Mouse (Mus musculus) stomach, embryonic 14.5 days (tissue): Measurements from ENCODE around the gene Mrpl52. TPM values are rescaled to one million over a fixed set of nuclear protein-coding genes. Genes with fewer than 3 reads are reported as not detected.

Source experiments
- ATAC-seq: fragments of 200-750 bp; cut with Nextera tagmentation; 2 replicates; pipeline ENCODE4 v1.8.0; 2017; ENCODE audit warnings: low read depth, moderate TSS enrichment; ENCODE audit not compliant: insufficient number of reproducible peaks, insufficient read depth, low FRiP score
- H3K27ac ChIP-seq: fragments of 300-500 bp; sonication (generic); 2 replicates; pipeline ENCODE4 v1.5.1; 2014; ENCODE audit warnings: mild to moderate bottlenecking, low read length, moderate library complexity, mixed read lengths
- H3K27me3 ChIP-seq: fragments of 300-500 bp; sonication (generic); 2 replicates; pipeline ENCODE4 v1.6.1; 2014; ENCODE audit warnings: low read length, control low read depth, mixed read lengths; ENCODE audit not compliant: control insufficient read depth, insufficient read depth
- H3K36me3 ChIP-seq: fragments of 300-500 bp; sonication (generic); 2 replicates; pipeline ENCODE4 v1.6.1; 2014; ENCODE audit warnings: mild to moderate bottlenecking, control low read depth, low read length, moderate library complexity, mixed read lengths; ENCODE audit not compliant: control insufficient read depth, insufficient read depth
- H3K4me1 ChIP-seq: fragments of 300-500 bp; sonication (generic); 2 replicates; pipeline ENCODE4 v1.6.1; 2014; ENCODE audit warnings: low read length, control low read depth, mixed read lengths; ENCODE audit not compliant: control insufficient read depth, insufficient read depth
- H3K4me2 ChIP-seq: fragments of 300-500 bp; sonication (generic); replicated peaks from 2 replicates; pipeline ENCODE4 v1.6.1; 2014; ENCODE audit warnings: low read depth, low read length, control low read depth
- H3K4me3 ChIP-seq: fragments of 300-500 bp; sonication (generic); 2 replicates; pipeline ENCODE4 v1.5.1; 2014; ENCODE audit warnings: low read depth, low read length, control low read depth
- H3K9ac ChIP-seq: fragments of 300-500 bp; sonication (generic); replicated peaks from 2 replicates; pipeline ENCODE4 v1.6.1; 2014; ENCODE audit warnings: low read depth, mild to moderate bottlenecking, control low read depth, low read length, moderate library complexity, mixed read lengths
- H3K9me3 ChIP-seq: fragments of 300-500 bp; sonication (generic); 2 replicates; pipeline ENCODE4 v1.6.1; 2016; ENCODE audit warnings: low read depth, low read length, control low read depth; ENCODE audit not compliant: control insufficient read depth
- WGBS: fragments of 180-500 bp; shearing (Covaris S2); extraction: QIAGEN DNeasy Blood & Tissue Kit; methylation state at CpG from one replicate; pipeline ENCODE4 v1.1.7; 2014; 5-methylcytosine and 5-hydroxymethylcytosine counted together
- polyA plus RNA-seq: library from polyadenylated mRNA; unstranded; fragments of >200 nt; fragmentation: Nextera tagmentation; extraction: Ambion mirVana; gene quantifications from 2 replicates; pipeline ENCODE4 v1.2.1, GENCODE M21; 2014

Mrpl52 gene
- polyA plus RNA-seq, 1 experiment from 2014 or later = 312 TPM

- Histone ChIP-seq H3K4me1 (peaks cover 11% of the 10 kb centered on the region; the same call in 1 of the 2 replicates), H3K27me3 (no peaks in the 10 kb centered on the region), H3K9ac (no peak overlapping the region), H3K4me3 (no peak overlapping the region), H3K27ac (no peak overlapping the region), H3K4me2 (no peak overlapping the region), H3K9me3 (no peaks in the 10 kb centered on the region), H3K36me3 (peaks cover 49% of the 10 kb centered on the region)
- ATAC-seq = no peak
- 63% methylated on average over 4 of the region's 4 CpGs for WGBS
Observed at GRCm38 (mm10) chr14:54441365-54441764, 14.7 kb downstream of the Mrpl52 start.

- Histone ChIP-seq H3K36me3 (peaks cover 37% of the 10 kb centered on the region), H3K27ac (peak overlapping the region; percentile 58), H3K4me2 (no peak overlapping the region), H3K9me3 (no peaks in the 10 kb centered on the region), H3K27me3 (no peaks in the 10 kb centered on the region), H3K4me1 (peaks cover 11% of the 10 kb centered on the region; the same call in 1 of the 2 replicates), H3K4me3 (no peak overlapping the region), H3K9ac (no peak overlapping the region)
- no peak for ATAC-seq
- WGBS = 79% methylated on average over 3 of the region's 3 CpGs
Observed at GRCm38 (mm10) chr14:54442548-54442947, 15.8 kb downstream of the Mrpl52 start.

GRCm38 (mm10) chr14:54443196-54443595 is 16.5 kb downstream of the Mrpl52 start:
- no peak overlapping the region for H3K9ac ChIP-seq
- 16% methylated on average over 3 of the region's 3 CpGs for WGBS
- ATAC-seq = peak; percentile 76
- H3K9me3 ChIP-seq = no peaks in the 10 kb centered on the region
- H3K4me1 ChIP-seq = peaks cover 11% of the 10 kb centered on the region; the same call in 1 of the 2 replicates
- H3K27me3 ChIP-seq = no peaks in the 10 kb centered on the region
- peaks cover 34% of the 10 kb centered on the region for H3K36me3 ChIP-seq
- peak overlapping the region; percentile 90 for H3K27ac ChIP-seq
- H3K4me2 ChIP-seq = 0 out of 2 replicates have a peak overlapping the region, but pooled peaks have one; percentile 5
- no peak overlapping the region for H3K4me3 ChIP-seq

GRCm38 (mm10) chr14:54443712-54444618 is 17.3 kb downstream of the Mrpl52 start:
- Histone ChIP-seq H3K27ac (peak overlapping the region; percentile 90; the same call in 1 of the 2 replicates), H3K36me3 (peaks cover 26% of the 10 kb centered on the region), H3K9me3 (no peaks in the 10 kb centered on the region), H3K4me2 (no peak overlapping the region), H3K27me3 (no peaks in the 10 kb centered on the region), H3K9ac (no peak overlapping the region), H3K4me1 (peaks cover 11% of the 10 kb centered on the region; the same call in 1 of the 2 replicates), H3K4me3 (no peak overlapping the region)
- 59% methylated on average over 15 of the region's 15 CpGs for WGBS
- ATAC-seq = peak; percentile 39; the same call in 1 of the 2 replicates

- Histone ChIP-seq H3K4me3 (no peak overlapping the region), H3K27ac (no peak overlapping the region), H3K9ac (no peak overlapping the region), H3K27me3 (no peaks in the 10 kb centered on the region), H3K4me2 (no peak overlapping the region), H3K36me3 (peaks cover 11% of the 10 kb centered on the region), H3K9me3 (no peaks in the 10 kb centered on the region), H3K4me1 (peaks cover 11% of the 10 kb centered on the region; the same call in 1 of the 2 replicates)
- no peak for ATAC-seq
- WGBS = 54% methylated on average over 3 of the region's 3 CpGs
Observed at GRCm38 (mm10) chr14:54445476-54445875, 18.8 kb downstream of the Mrpl52 start.

GRCm38 (mm10) chr14:54453566-54453965 is 26.9 kb downstream of the Mrpl52 start:
- no peak for ATAC-seq
- no peak overlapping the region for H3K27ac ChIP-seq
- WGBS = 73% methylated on average over 9 of the region's 9 CpGs

GRCm38 (mm10) chr14:54454669-54455528 is 28.2 kb downstream of the Mrpl52 start:
- Histone ChIP-seq H3K27ac (no peak overlapping the region), H3K4me3 (no peak overlapping the region), H3K4me2 (no peak overlapping the region), H3K9me3 (no peaks in the 10 kb centered on the region), H3K9ac (no peak overlapping the region), H3K4me1 (no peaks in the 10 kb centered on the region), H3K27me3 (no peaks in the 10 kb centered on the region), H3K36me3 (no peaks in the 10 kb centered on the region)
- 65% methylated on average over 11 of the region's 11 CpGs for whole genome bisulfite sequencing
- ATAC-seq = no peak

More at GRCm38 (mm10) chr14:54453566-54453965, 26.9 kb downstream of the Mrpl52 start:
- Histone ChIP-seq H3K4me3 (no peak overlapping the region), H3K27me3 (no peaks in the 10 kb centered on the region), H3K9me3 (no peaks in the 10 kb centered on the region), H3K36me3 (no peaks in the 10 kb centered on the region), H3K9ac (no peak overlapping the region), H3K4me1 (no peaks in the 10 kb centered on the region), H3K4me2 (no peak overlapping the region)

GRCm38 (mm10) chr14:54457907-54458569 is 31.3 kb downstream of the Mrpl52 start:
- no peak overlapping the region for H3K27ac ChIP-seq
- no peak overlapping the region for H3K9ac ChIP-seq
- H3K36me3 ChIP-seq = no peaks in the 10 kb centered on the region
- H3K4me3 ChIP-seq = no peak overlapping the region
- H3K4me2 ChIP-seq = no peak overlapping the region
- H3K9me3 ChIP-seq = no peaks in the 10 kb centered on the region
- no peaks in the 10 kb centered on the region for H3K4me1 ChIP-seq
- no peaks in the 10 kb centered on the region for H3K27me3 ChIP-seq
- WGBS = 85% methylated on average over 14 of the region's 14 CpGs
- ATAC-seq = no peak
